Mouse (Mus musculus) heart, postnatal 4 days (tissue): ENCODE measurements at regions not wholly inside any gene's neighbourhood (a gene's known extent, or its start where the extent isn't known, plus 50 kb on each side); places are given as distances from the start of the nearest gene placed in this dataset.
"Not testable (repeated sequence)": the region's sequence is repeated elsewhere in the genome, so short reads cannot be mapped to it uniquely, and the experiment has no call there.

Experiments
- DNase-seq: peaks from one replicate; pipeline ENCODE4 v3.0.0; 2021

- DNase-seq, result no peak
Observed at GRCm38 (mm10) chr12:51294971-51295477, 52.8 kb upstream of the G2e3 start.

- no peak for DNase-seq
Observed at GRCm38 (mm10) chr12:51278358-51278757, 69.5 kb upstream of the G2e3 start.

- no peak for DNase-seq
Observed at GRCm38 (mm10) chr12:51275818-51276538, 71.9 kb upstream of the G2e3 start.

GRCm38 (mm10) chr12:51273486-51273885 is 74.4 kb upstream of the G2e3 start:
- DNase-seq, result no peak

GRCm38 (mm10) chr12:51242839-51243238 is 105.0 kb upstream of the G2e3 start:
- DNase-seq, result no peak

- no peak for DNase-seq
Observed at GRCm38 (mm10) chr12:51241131-51241781, 106.6 kb upstream of the G2e3 start.

GRCm38 (mm10) chr12:51211691-51212090 is 136.2 kb upstream of the G2e3 start:
- no peak for DNase-seq

- no peak for DNase-seq
Observed at GRCm38 (mm10) chr12:51196289-51196688, 151.6 kb upstream of the G2e3 start.

- DNase-seq, result no peak
Observed at GRCm38 (mm10) chr12:51195136-51195535, 152.7 kb upstream of the G2e3 start.

GRCm38 (mm10) chr12:51190754-51191153 is 157.1 kb upstream of the G2e3 start:
- DNase-seq, result no peak

GRCm38 (mm10) chr12:51190186-51190585 is 157.7 kb upstream of the G2e3 start:
- DNase-seq, result no peak

- DNase-seq, result peak; percentile 13
Observed at GRCm38 (mm10) chr12:51188229-51188628, 159.6 kb upstream of the G2e3 start.

GRCm38 (mm10) chr12:51187726-51188125 is 160.1 kb upstream of the G2e3 start:
- DNase-seq, result no peak

- no peak for DNase-seq
Observed at GRCm38 (mm10) chr12:51185751-51186150, 162.1 kb upstream of the G2e3 start.

GRCm38 (mm10) chr12:51174906-51175756 is 172.7 kb upstream of the G2e3 start:
- no peak for DNase-seq

GRCm38 (mm10) chr12:51165186-51165585 is 182.7 kb upstream of the G2e3 start:
- DNase-seq, result no peak

- DNase-seq, result no peak
Observed at GRCm38 (mm10) chr12:51160995-51161394, 186.9 kb upstream of the G2e3 start.

GRCm38 (mm10) chr12:51160122-51160521 is 187.7 kb upstream of the G2e3 start:
- no peak for DNase-seq

- DNase-seq, result no peak
Observed at GRCm38 (mm10) chr12:51147963-51148362, 199.9 kb upstream of the G2e3 start.

- no peak for DNase-seq
Observed at GRCm38 (mm10) chr12:51143840-51144239, 204.0 kb upstream of the G2e3 start.

GRCm38 (mm10) chr12:51143196-51143595 is 204.7 kb upstream of the G2e3 start:
- no peak for DNase-seq

- not testable (repeated sequence) for DNase-seq
Observed at GRCm38 (mm10) chr12:51133676-51134075, 214.2 kb upstream of the G2e3 start.

GRCm38 (mm10) chr12:51128274-51128673 is 219.6 kb upstream of the G2e3 start:
- no peak for DNase-seq
